Mouse (Mus musculus) heart, adult 2 months (tissue): ENCODE measurements around the gene Efna5. TPM values are rescaled to one million over a fixed set of nuclear protein-coding genes. Genes with fewer than 3 reads are reported as not detected.

Experiments used
- DNase-seq, 2 experiments: peaks; one replicate each; pipeline ENCODE4 v3.0.0; 2021
- H3K27ac ChIP-seq: fragments of 200-600 bp; 2 replicates; pipeline ENCODE4 v1.8.1; 2022
- H3K27me3 ChIP-seq: fragments of 200-500 bp; 2 replicates; pipeline ENCODE4 v1.6.1; 2012; ENCODE audit warnings: mild to moderate bottlenecking, low read length, inconsistent platforms, mixed read lengths; ENCODE audit not compliant: control insufficient read depth, insufficient read depth
- H3K36me3 ChIP-seq: fragments of 200-500 bp; 2 replicates; pipeline ENCODE4 v1.6.1; 2012; ENCODE audit warnings: low read length, inconsistent platforms; ENCODE audit not compliant: control insufficient read depth, insufficient read depth
- H3K4me1 ChIP-seq: fragments of 200-500 bp; 2 replicates; pipeline ENCODE4 v1.6.1; 2011; ENCODE audit warnings: low read length; ENCODE audit not compliant: control insufficient read depth, insufficient read depth
- H3K4me3 ChIP-seq: fragments of 200-600 bp; 2 replicates; pipeline ENCODE4 v1.8.1; 2022
- H3K79me2 ChIP-seq: fragments of 200-500 bp; replicated peaks from 2 replicates; pipeline ENCODE4 v1.6.1; 2012; ENCODE audit warnings: mild to moderate bottlenecking, inconsistent platforms, low read length, moderate library complexity, mixed read lengths; ENCODE audit not compliant: control insufficient read depth, insufficient read depth
- H3K9ac ChIP-seq: fragments of 200-500 bp; 2 replicates; pipeline ENCODE4 v1.6.1; 2012; ENCODE audit warnings: low read depth, mild to moderate bottlenecking, control low read depth, inconsistent platforms, low read length, mixed read lengths
- CTCF ChIP-seq: fragments of 200-600 bp; IDR thresholded peaks from 2 replicates; pipeline ENCODE4 v1.8.1; 2022; ENCODE audit warnings: antibody characterized with exemption, mild to moderate bottlenecking, moderate library complexity
- EP300 ChIP-seq: fragments of 200-500 bp; IDR thresholded peaks from 2 replicates; pipeline ENCODE4 v1.6.1; 2011; ENCODE audit warnings: low read depth, low read length, control low read depth; ENCODE audit not compliant: insufficient read depth
- POLR2A ChIP-seq: fragments of 200-500 bp; IDR thresholded peaks from 2 replicates; pipeline ENCODE4 v1.6.1; 2011; ENCODE audit warnings: mild to moderate bottlenecking, low read depth, low read length, control low read depth; ENCODE audit not compliant: insufficient read depth
- WGBS: fragments of 180-500 bp; shearing (Covaris S2); methylation state at CpG from one replicate; pipeline ENCODE4 v1.1.7; 2018; 5-methylcytosine and 5-hydroxymethylcytosine counted together
- intact Hi-C: fragments of 180-260 bp; cut with DNase I; formaldehyde crosslinking; loops from one replicate; pipeline ENCODE4 v1.15.1; 2025
- polyA plus RNA-seq: library from polyadenylated mRNA; depleted of rRNA; stranded (reverse); fragments of >200 nt; gene quantifications from 2 replicates; pipeline ENCODE4 v1.2.3, GENCODE M21; 2012
- total RNA-seq, 2 experiments: library from RNA; stranded (reverse); gene quantifications; 2 replicates each; pipeline ENCODE4 v1.2.3; 2021

The Efna5 gene
- total and polyA plus RNA-seq, 3 experiments = 3.9 to 24.0 (median 17.5) TPM

DNA sequence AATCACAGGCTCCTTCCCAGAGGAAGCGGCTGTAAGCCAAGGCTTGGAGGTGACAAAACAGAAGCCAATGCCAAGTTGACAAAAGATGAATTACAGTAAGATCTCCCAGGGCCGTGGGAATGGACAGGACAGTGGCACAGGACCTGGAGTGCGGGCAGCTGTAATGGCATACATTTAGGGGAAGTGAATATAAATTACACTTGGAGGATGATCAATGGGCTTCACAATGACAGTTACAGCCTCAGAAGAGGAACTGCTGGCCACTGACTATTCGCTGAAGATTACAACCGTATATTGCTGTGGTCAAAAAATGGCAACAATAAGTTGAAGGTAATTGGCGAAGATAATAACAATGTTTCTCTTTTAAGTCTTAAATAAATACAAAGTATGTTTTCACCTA is 67.7 kb downstream of the Efna5 start:
- intact Hi-C loops = no loop called here
- WGBS = 73% methylated on average over 6 of the region's 6 CpGs
- Histone ChIP-seq H3K9ac (no peak overlapping the region), H3K27ac (no peak overlapping the region), H3K4me3 (no peak overlapping the region), H3K79me2 (no peaks in the 10 kb centered on the region), H3K36me3 (no peaks in the 10 kb centered on the region), H3K4me1 (no peaks in the 10 kb centered on the region), H3K27me3 (no peaks in the 10 kb centered on the region)
- DNase-seq = no peak
- TF ChIP-seq EP300 = no peak
- TF ChIP-seq POLR2A = no peak
- TF ChIP-seq CTCF = no peak

- Histone ChIP-seq H3K79me2 (no peaks in the 10 kb centered on the region), H3K9ac (no peak overlapping the region), H3K27me3 (no peaks in the 10 kb centered on the region), H3K4me1 (no peaks in the 10 kb centered on the region), H3K36me3 (no peaks in the 10 kb centered on the region), H3K27ac (no peak overlapping the region), H3K4me3 (no peak overlapping the region)
- WGBS = 82% methylated on average over 4 of the region's 4 CpGs
- no peak for DNase-seq
- TF ChIP-seq POLR2A = no peak
- TF ChIP-seq EP300 = no peak
- TF ChIP-seq CTCF = no peak
- intact Hi-C loops = no loop called here
Observed at GRCm38 (mm10) chr17:62807891-62808290, 73.2 kb downstream of the Efna5 start.

- intact Hi-C loops = no loop called here
- 59% methylated on average over 6 of the region's 6 CpGs for WGBS
- Histone ChIP-seq H3K4me1 (no peaks in the 10 kb centered on the region), H3K27me3 (no peaks in the 10 kb centered on the region), H3K79me2 (no peaks in the 10 kb centered on the region), H3K9ac (no peak overlapping the region), H3K4me3 (no peak overlapping the region), H3K36me3 (no peaks in the 10 kb centered on the region), H3K27ac (no peak overlapping the region)
- DNase-seq = peak in 1 of 2 experiments; percentile 19
- TF ChIP-seq CTCF (no peak), EP300 (no peak), POLR2A (no peak)
Observed at GRCm38 (mm10) chr17:62806646-62807045, 74.5 kb downstream of the Efna5 start.

- Histone ChIP-seq H3K9ac (no peak overlapping the region), H3K27me3 (no peaks in the 10 kb centered on the region), H3K36me3 (no peaks in the 10 kb centered on the region), H3K4me1 (no peaks in the 10 kb centered on the region), H3K4me3 (no peak overlapping the region), H3K27ac (no peak overlapping the region), H3K79me2 (no peaks in the 10 kb centered on the region)
- intact Hi-C loops = no loop called here
- no peak for DNase-seq
- TF ChIP-seq POLR2A (no peak), CTCF (0 out of 2 replicates have a peak, but pooled peaks have one; percentile 15)
- WGBS = 68% methylated on average over 6 of the region's 6 CpGs
Observed at GRCm38 (mm10) chr17:62802748-62803147, 78.4 kb downstream of the Efna5 start.

- H3K79me2 ChIP-seq = no peaks in the 10 kb centered on the region
- WGBS = 89% methylated on average over 3 of the region's 3 CpGs
- H3K9ac ChIP-seq = no peak overlapping the region
- TF ChIP-seq CTCF (no peak), POLR2A (no peak), EP300 (no peak)
- DNase-seq = no peak
- no peak overlapping the region for H3K27ac ChIP-seq
- intact Hi-C loops = no loop called here
- H3K36me3 ChIP-seq = no peaks in the 10 kb centered on the region
- H3K4me3 ChIP-seq = no peak overlapping the region
- no peaks in the 10 kb centered on the region for H3K27me3 ChIP-seq
- no peaks in the 10 kb centered on the region for H3K4me1 ChIP-seq
Observed at GRCm38 (mm10) chr17:62797272-62797671, 83.8 kb downstream of the Efna5 start.

GRCm38 (mm10) chr17:62789291-62790290 is 91.5 kb downstream of the Efna5 start:
- intact Hi-C loops = loop anchor here (10.0 kb wide), 1 partner anchor 245 kb away; no protein-coding TSS in a partner anchor

More at GRCm38 (mm10) chr17:62789291-62790290, 91.5 kb downstream of the Efna5 start:
- no peak overlapping the region for H3K9ac ChIP-seq
- DNase-seq = no peak
- H3K36me3 ChIP-seq = peaks cover 1% of the 10 kb centered on the region; the same call in 1 of the 2 replicates
- H3K79me2 ChIP-seq = no peaks in the 10 kb centered on the region
- H3K4me3 ChIP-seq = no peak overlapping the region
- 48% methylated on average over 15 of the region's 15 CpGs for WGBS
- peaks cover 2% of the 10 kb centered on the region; the same call in 1 of the 2 replicates for H3K4me1 ChIP-seq
- no peak overlapping the region for H3K27ac ChIP-seq
- no peak for TF ChIP-seq CTCF
- no peak for TF ChIP-seq EP300
- TF ChIP-seq POLR2A = no peak
- no peaks in the 10 kb centered on the region for H3K27me3 ChIP-seq
